Mouse (Mus musculus) ES-E14 (cell line): ENCODE data around the gene Nprl3. TPM values are rescaled to one million over a fixed set of nuclear protein-coding genes. Genes with fewer than 3 reads are reported as not detected.
"Not testable (repeated sequence)": the region's sequence is repeated elsewhere in the genome, so short reads cannot be mapped to it uniquely, and the experiment has no call there.

Experiments used
- DNase-seq: peaks from one replicate; pipeline ENCODE4 v3.0.0-alpha.2; 2013; ENCODE audit warnings: low read depth, low spot score
- H3K27ac ChIP-seq: 2 replicates; pipeline ENCODE4 v1.5.1; 2012; ENCODE audit warnings: low read depth, mild to moderate bottlenecking, low read length, moderate library complexity, mixed read lengths; ENCODE audit not compliant: poor library complexity, insufficient read depth, severe bottlenecking
- H3K36me3 ChIP-seq: 2 replicates; pipeline ENCODE4 v1.6.1; 2012; ENCODE audit warnings: mild to moderate bottlenecking, low read length, moderate library complexity, mixed read lengths; ENCODE audit not compliant: control insufficient read depth, poor library complexity, insufficient read depth, severe bottlenecking
- H3K4me1 ChIP-seq, 2 experiments: fragments of 150-350 bp in 1 of 2; sonication (generic) in 1 of 2; 2 replicates each; pipeline ENCODE4 v1.6.1; 2012; ENCODE audit warnings: low read length in 2 of 2, mild to moderate bottlenecking in 1 of 2, mixed read lengths in 1 of 2; ENCODE audit not compliant: control insufficient read depth in 2 of 2, insufficient read depth in 2 of 2, poor library complexity in 1 of 2
- H3K4me3 ChIP-seq, 2 experiments: fragments of 150-350 bp in 1 of 2; sonication (generic) in 1 of 2; 2 replicates each; pipeline ENCODE4 v1.5.1; 2012; ENCODE audit warnings: low read length in 2 of 2, low read depth in 1 of 2, mild to moderate bottlenecking in 1 of 2, mixed read lengths in 1 of 2; ENCODE audit not compliant: insufficient read depth in 1 of 2, poor library complexity in 1 of 2, severe bottlenecking in 1 of 2
- H3K9ac ChIP-seq: 2 replicates; pipeline ENCODE4 v1.6.1; 2012; ENCODE audit warnings: low read depth, mild to moderate bottlenecking, low read length, mixed read lengths; ENCODE audit not compliant: poor library complexity, insufficient read depth, severe bottlenecking
- H3K9me3 ChIP-seq: fragments of 150-350 bp; sonication (generic); 2 replicates; pipeline ENCODE4 v1.6.1; 2012; ENCODE audit warnings: low read depth, mild to moderate bottlenecking, low read length; ENCODE audit not compliant: control insufficient read depth, insufficient read depth
- CHD2 ChIP-seq: IDR thresholded peaks from 2 replicates; pipeline ENCODE4 v1.6.1; 2014; ENCODE audit warnings: mild to moderate bottlenecking, low read depth, low read length, inconsistent platforms
- HCFC1 ChIP-seq: IDR thresholded peaks from 2 replicates; pipeline ENCODE4 v1.6.1; 2012; ENCODE audit warnings: low read length, inconsistent platforms, borderline replicate concordance; ENCODE audit not compliant: insufficient read depth
- MAFK ChIP-seq: IDR thresholded peaks from 2 replicates; pipeline ENCODE4 v1.6.1; 2014; ENCODE audit warnings: mild to moderate bottlenecking, low read depth, low read length, inconsistent platforms; ENCODE audit not compliant: insufficient read depth
- ZC3H11A ChIP-seq: IDR thresholded peaks from 2 replicates; pipeline ENCODE4 v1.6.1; 2012; ENCODE audit warnings: low read depth, mild to moderate bottlenecking, inconsistent platforms, low read length, borderline replicate concordance
- ZNF384 ChIP-seq: IDR thresholded peaks from 2 replicates; pipeline ENCODE4 v1.6.1; 2012; ENCODE audit warnings: low read depth, low read length, inconsistent platforms
- in situ Hi-C, 2 experiments: fragments of 600-800 bp; cut with MboI; formaldehyde crosslinking; loops; one replicate each; pipeline ENCODE4 v1.15.1; 2025; ENCODE audit warnings: low sequenced_read_pairs in 2 of 2, inconsistent platforms in 1 of 2; ENCODE audit not compliant: unreplicated experiment in 2 of 2
- total RNA-seq: library from RNA; depleted of rRNA; stranded (reverse); fragments of 300-350 nt; gene quantifications from 2 replicates; pipeline ENCODE4 v1.2.3, GENCODE M21; 2012

Gene Nprl3
- total RNA-seq, 1 experiment, result 47.2 TPM

DNA sequence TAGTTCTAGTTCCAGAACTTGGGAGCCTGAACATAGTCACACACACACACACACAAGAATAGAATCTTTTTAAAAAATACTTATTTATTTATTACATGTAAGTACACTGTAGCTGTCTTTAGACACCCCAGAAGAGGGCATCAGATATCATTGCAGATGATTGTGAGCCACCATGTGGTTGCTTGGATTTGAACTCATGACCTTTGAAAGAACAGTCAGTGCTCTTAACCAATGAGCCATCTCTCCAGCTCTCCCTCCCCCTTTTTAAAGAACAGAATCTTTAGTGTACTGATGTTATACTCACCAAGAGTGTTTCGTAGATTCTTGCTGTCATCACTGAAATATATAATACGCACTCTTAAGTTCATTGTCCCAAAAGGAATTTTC lies 31.0 kb upstream of the Nprl3 start:
- H3K36me3 ChIP-seq, result no peaks in the 10 kb centered on the region
- H3K4me1 ChIP-seq, result no peaks in the 10 kb centered on the region
- H3K9me3 ChIP-seq, result no peaks in the 10 kb centered on the region
- H3K9ac ChIP-seq, result no peak overlapping the region
- DNase-seq, result no peak
- TF ChIP-seq CHD2, result no peak
- TF ChIP-seq ZNF384, result no peak
- no peak for TF ChIP-seq HCFC1
- no peak for TF ChIP-seq MAFK
- TF ChIP-seq ZC3H11A, result no peak
- H3K4me3 ChIP-seq, result no peak overlapping the region
- no peak overlapping the region for H3K27ac ChIP-seq
- in situ Hi-C loops, result no loop called here

DNA sequence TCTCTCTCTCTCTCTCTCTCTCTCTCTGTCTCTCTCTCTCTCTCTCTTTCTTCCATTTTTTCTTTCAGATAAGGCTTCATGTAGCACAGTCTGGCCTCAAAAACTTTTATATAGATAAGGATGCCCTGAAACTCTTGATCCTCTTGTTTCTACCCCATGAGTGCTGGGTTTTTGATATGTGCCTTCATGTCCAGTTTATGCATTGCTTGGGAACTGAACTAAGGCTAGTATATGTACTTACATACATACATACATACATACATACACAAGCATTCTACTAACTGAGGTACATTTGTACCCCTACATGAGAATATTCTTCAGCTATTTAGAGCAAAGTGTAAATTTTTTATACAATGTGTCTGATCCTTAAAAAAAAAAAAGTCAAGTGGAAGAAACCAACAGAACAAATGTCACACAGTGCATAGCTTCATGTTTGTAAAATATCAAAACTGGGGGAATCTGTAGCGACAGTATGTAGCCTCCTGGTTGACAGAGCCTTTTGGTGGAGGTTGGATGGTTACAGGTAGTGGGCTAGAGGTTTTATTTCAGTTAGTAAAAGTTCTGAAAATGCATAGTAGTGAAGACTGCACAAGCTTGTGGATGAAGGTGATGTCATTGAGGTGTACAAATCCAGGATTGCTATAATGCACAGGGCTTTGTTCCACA lies 30.5 kb upstream of the Nprl3 start:
- Histone ChIP-seq H3K4me3 (no peak overlapping the region), H3K4me1 (no peaks in the 10 kb centered on the region), H3K9ac (no peak overlapping the region), H3K9me3 (no peaks in the 10 kb centered on the region), H3K36me3 (no peaks in the 10 kb centered on the region), H3K27ac (no peak overlapping the region)
- in situ Hi-C loops, result no loop called here
- no peak for DNase-seq
- TF ChIP-seq CHD2 (no peak), MAFK (no peak), HCFC1 (no peak), ZC3H11A (no peak), ZNF384 (no peak)

- H3K9me3 ChIP-seq, H3K36me3 ChIP-seq, H3K27ac ChIP-seq, H3K4me1 ChIP-seq, H3K4me3 ChIP-seq, DNase-seq, in situ Hi-C loops, H3K9ac ChIP-seq: not testable (repeated sequence)
Measured at GRCm38 (mm10) chr11:32297417-32297816, 29.9 kb upstream of the Nprl3 start.

- H3K9me3 ChIP-seq, H3K9ac ChIP-seq, H3K36me3 ChIP-seq, H3K4me3 ChIP-seq, DNase-seq, in situ Hi-C loops, H3K27ac ChIP-seq, H3K4me1 ChIP-seq: not testable (repeated sequence)
Measured at GRCm38 (mm10) chr11:32296203-32296602, 28.7 kb upstream of the Nprl3 start, which contains the start of gene Hba-a2. Gene Hba-a2, plus strand, starts transcription at chr11:32296489.

DNA sequence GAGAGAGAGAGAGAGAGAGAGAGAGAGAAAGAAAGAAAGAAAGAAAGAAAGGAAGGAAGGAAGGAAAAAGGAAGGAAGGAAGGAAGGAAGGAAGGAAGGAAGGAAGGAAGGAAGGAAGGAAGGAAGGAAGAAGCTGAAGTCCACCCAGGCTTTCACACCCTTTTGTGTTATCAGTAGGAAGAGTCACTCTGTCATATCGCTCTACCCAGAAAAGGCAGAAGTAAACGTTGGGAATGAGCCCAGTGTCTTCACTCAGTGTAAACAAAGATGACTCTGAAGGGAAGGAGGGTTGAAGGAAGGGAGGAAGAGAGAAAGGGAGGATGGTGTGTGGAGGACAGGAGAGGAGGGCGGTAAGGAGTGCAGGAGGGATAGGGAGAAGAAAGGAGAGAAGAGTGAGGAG lies 26.0 kb upstream of the Nprl3 start:
- H3K4me1 ChIP-seq, in situ Hi-C loops, H3K9me3 ChIP-seq, H3K4me3 ChIP-seq, H3K9ac ChIP-seq, H3K27ac ChIP-seq, H3K36me3 ChIP-seq, DNase-seq: not testable (repeated sequence)

DNA sequence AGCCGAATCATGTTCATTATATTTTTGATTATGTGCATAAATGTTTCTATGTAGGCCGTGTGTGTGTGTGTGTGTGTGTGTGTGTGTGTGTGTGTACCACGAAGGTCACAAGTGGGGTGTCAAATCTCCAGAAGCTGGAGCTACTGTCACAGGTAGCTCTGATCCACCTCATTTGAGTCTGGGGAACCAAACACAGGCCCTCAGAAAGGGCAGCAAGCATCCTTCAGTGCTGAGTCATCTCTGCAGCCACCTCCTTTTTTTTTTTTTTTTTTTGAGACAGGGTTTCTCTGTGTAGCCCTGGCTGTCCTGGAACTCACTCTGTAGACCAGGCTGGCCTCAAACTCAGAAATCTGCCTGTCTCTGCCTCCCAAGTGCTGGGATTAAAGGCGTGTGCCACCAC lies 25.3 kb upstream of the Nprl3 start:
- H3K4me3 ChIP-seq, H3K4me1 ChIP-seq, H3K27ac ChIP-seq, H3K9ac ChIP-seq, H3K36me3 ChIP-seq, H3K9me3 ChIP-seq, DNase-seq, in situ Hi-C loops: not testable (repeated sequence)
